Mouse (Mus musculus) bone marrow, adult 2 months (tissue): ENCODE data around the gene Cbx7. TPM values are rescaled to one million over a fixed set of nuclear protein-coding genes. Genes with fewer than 3 reads are reported as not detected.

Experiments
- H3K27ac ChIP-seq: fragments of 200-500 bp; 2 replicates; pipeline ENCODE4 v1.5.1; 2012; ENCODE audit warnings: low read depth, mild to moderate bottlenecking, control low read depth, inconsistent platforms, low read length; ENCODE audit not compliant: control insufficient read depth, poor library complexity, insufficient read depth
- H3K4me1 ChIP-seq: fragments of 200-500 bp; 2 replicates; pipeline ENCODE4 v1.6.1; 2011; ENCODE audit warnings: low read length; ENCODE audit not compliant: control insufficient read depth, insufficient read depth
- H3K4me3 ChIP-seq: fragments of 200-500 bp; replicated peaks from 2 replicates; pipeline ENCODE3; 2011; ENCODE audit warnings: mild to moderate bottlenecking, low read depth, low read length, control low read depth; ENCODE audit not compliant: control insufficient read depth
- CTCF ChIP-seq: fragments of 200-500 bp; IDR thresholded peaks from 2 replicates; pipeline ENCODE4 v1.5.1; 2011; ENCODE audit warnings: low read length, control low read depth; ENCODE audit not compliant: control insufficient read depth, insufficient read depth
- POLR2A ChIP-seq: fragments of 200-500 bp; IDR thresholded peaks from 2 replicates; pipeline ENCODE4 v1.6.1; 2011; ENCODE audit warnings: low read depth, mild to moderate bottlenecking, control low read depth, low read length, borderline replicate concordance; ENCODE audit not compliant: control insufficient read depth
- WGBS: fragments of 180-500 bp; shearing (Covaris S2); methylation state at CpG from one replicate; pipeline ENCODE4 v1.1.7; 2018; 5-methylcytosine and 5-hydroxymethylcytosine counted together
- polyA plus RNA-seq: library from polyadenylated mRNA; stranded (reverse); fragments of >200 nt; gene quantifications from 2 replicates; pipeline ENCODE4 v1.2.4, GENCODE M21; 2011; ENCODE audit warnings: low replicate concordance; ENCODE audit not compliant: missing spikeins, insufficient read depth, insufficient read length

The Cbx7 gene
- polyA plus RNA-seq, 1 experiment = 22.5 TPM

GRCm38 (mm10) chr15:79986182-79986581 lies 15.3 kb upstream of the Cbx7 start:
- H3K27ac ChIP-seq = no peak overlapping the region
- TF ChIP-seq POLR2A (no peak), CTCF (no peak)
- H3K4me1 ChIP-seq = no peaks in the 10 kb centered on the region
- 67% methylated on average over 8 of the region's 8 CpGs for WGBS
- no peak overlapping the region for H3K4me3 ChIP-seq

DNA sequence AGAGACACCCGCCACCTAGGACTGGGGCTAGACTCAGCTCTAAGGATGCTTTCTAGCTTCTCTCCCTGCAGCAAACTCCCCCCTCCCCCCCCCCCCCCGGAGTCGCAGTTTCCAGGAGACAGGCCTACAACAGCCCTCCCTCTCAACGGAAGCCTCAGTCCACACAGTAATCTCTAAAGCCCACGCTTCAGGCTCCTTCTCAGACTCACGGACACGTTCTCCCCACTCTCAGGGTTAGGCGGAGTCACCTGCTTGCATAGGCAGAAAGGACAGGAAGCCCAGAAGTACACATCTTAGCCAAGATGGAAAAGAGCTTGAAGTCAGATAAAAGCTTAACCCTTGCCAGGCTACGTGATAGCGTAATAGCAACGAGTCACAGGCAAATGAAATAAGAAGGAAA lies 14.6 kb upstream of the Cbx7 start:
- WGBS = 37% methylated on average over 11 of the region's 11 CpGs

DNA sequence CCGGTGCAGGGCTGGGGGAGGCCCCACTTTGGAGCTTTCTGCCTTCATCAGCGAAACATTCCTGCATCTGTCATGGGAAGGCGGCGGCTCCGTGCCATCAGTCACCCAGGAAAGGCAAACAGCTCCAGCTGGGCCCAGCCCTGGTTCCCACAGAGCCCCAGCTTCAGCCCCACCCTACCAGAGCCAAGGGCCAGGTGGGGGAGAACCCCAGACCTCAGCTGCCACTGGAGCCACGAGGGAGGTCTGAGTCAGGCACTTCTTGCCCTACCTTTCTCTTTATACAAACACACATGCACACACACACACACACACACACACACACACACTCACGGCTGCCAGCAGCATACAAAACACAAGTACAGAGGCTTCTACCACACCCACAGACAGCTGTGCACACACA lies 13.2 kb upstream of the Cbx7 start:
- H3K4me1 ChIP-seq = no peaks in the 10 kb centered on the region
- WGBS = 74% methylated on average over 7 of the region's 7 CpGs
- no peak for TF ChIP-seq CTCF
- TF ChIP-seq POLR2A = no peak
- no peak overlapping the region for H3K4me3 ChIP-seq
- no peak overlapping the region for H3K27ac ChIP-seq

More for the DNA sequence above, 14.6 kb upstream of the Cbx7 start:
- Histone ChIP-seq H3K27ac (no peak overlapping the region), H3K4me1 (no peaks in the 10 kb centered on the region), H3K4me3 (no peak overlapping the region)
- TF ChIP-seq CTCF = no peak

DNA sequence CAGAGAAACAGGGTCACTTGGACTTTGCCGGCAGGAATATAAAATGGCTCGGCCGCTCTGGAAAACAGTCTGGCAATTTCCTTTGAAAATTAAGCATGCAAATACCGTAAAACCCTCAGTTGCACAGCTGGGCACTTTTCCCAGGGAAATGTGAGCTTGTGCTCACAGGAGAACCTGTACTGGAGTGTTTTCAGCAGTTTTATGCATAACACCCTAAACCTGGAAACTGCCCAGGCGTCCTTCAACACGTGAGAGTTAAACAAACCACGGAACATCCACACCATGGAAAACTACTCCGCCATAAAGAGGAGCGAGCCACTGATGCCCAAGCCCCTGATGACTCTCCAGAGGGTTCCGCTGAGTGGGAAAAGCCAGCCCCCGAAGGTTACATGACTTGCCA lies 9.8 kb upstream of the Cbx7 start:
- H3K4me3 ChIP-seq = no peak overlapping the region
- 84% methylated on average over 11 of the region's 11 CpGs for WGBS
- H3K27ac ChIP-seq = no peak overlapping the region
- TF ChIP-seq POLR2A = no peak
- no peak for TF ChIP-seq CTCF
- no peaks in the 10 kb centered on the region for H3K4me1 ChIP-seq

DNA sequence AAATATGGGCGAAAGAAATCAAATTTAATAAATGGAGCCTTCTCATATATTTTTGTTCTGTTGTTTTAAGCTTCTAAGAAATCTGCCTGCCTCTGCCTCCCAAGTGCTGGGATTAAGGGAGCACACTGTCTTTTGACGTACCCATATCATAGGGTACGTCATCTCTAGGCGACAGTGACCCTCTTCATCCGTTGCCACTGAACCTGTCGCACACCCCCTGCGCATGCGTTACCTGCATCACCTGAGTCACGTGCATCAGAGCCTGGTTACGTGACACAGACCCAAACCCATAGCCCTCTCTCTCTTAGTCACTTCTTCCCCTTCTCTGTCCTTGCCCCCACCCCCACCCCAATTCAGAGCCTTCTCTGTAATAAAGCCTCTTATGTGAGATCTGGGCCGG lies 1.3 kb upstream of the Cbx7 start:
- Histone ChIP-seq H3K4me1 (no peaks in the 10 kb centered on the region), H3K4me3 (no peak overlapping the region), H3K27ac (no peak overlapping the region)
- no peak for TF ChIP-seq CTCF
- TF ChIP-seq POLR2A = no peak
- WGBS = 90% methylated on average over 11 of the region's 11 CpGs

DNA sequence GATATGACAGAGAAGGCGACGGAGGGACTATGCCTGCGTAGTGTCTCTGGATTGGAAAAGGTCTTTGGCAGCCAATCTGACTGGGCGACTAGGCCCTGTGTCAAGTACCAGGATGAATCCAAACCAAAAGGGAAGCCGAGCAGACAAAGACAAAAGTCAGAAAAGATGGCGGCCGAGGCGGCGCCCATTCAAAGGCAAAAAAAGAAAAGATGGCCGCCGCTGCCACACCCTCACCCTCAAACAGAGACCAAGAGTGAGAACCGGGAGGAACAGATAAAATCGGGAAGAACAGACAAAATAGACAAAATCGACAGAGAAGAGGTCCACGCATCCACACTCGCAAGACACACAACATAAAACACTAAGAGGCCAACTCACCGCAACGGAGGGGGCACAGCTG lies 428 bp downstream of the Cbx7 start:
- Histone ChIP-seq H3K4me3 (no peak overlapping the region), H3K4me1 (no peaks in the 10 kb centered on the region), H3K27ac (no peak overlapping the region)
- WGBS = 91% methylated on average over 18 of the region's 18 CpGs
- TF ChIP-seq POLR2A (no peak), CTCF (no peak)

GRCm38 (mm10) chr15:79967346-79967745 lies 3.6 kb downstream of the Cbx7 start:
- H3K27ac ChIP-seq = no peak overlapping the region
- TF ChIP-seq CTCF (no peak), POLR2A (no peak)
- no peak overlapping the region for H3K4me3 ChIP-seq
- WGBS = 82% methylated on average over 6 of the region's 6 CpGs
- no peaks in the 10 kb centered on the region for H3K4me1 ChIP-seq

GRCm38 (mm10) chr15:79964376-79964775 lies 6.5 kb downstream of the Cbx7 start:
- WGBS = 85% methylated on average over 7 of the region's 7 CpGs
- Histone ChIP-seq H3K4me1 (no peaks in the 10 kb centered on the region), H3K4me3 (no peak overlapping the region), H3K27ac (no peak overlapping the region)
- TF ChIP-seq POLR2A (no peak), CTCF (no peak)

DNA sequence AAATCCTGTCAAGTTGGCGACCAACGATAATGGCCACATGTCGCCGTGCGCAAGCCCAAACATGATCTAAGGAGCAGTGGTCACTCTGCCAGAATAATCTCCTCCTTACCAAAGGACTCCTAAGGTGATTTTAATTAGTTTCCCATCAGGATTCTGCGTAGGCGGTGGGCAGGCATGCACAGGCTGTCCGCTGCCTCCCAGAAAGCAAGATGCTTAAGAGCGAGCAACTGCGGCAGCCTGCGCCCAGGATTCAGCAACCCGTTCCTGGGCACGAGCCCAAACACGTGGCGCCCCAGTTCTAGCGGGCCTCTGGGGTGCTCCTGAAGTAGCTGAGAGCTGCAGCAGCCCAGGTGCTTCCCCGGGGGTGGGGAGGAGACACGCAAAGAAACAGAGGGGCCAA lies 8.3 kb downstream of the Cbx7 start:
- Histone ChIP-seq H3K27ac (no peak overlapping the region), H3K4me1 (no peaks in the 10 kb centered on the region), H3K4me3 (no peak overlapping the region)
- TF ChIP-seq CTCF = no peak
- TF ChIP-seq POLR2A = no peak
- WGBS = 85% methylated on average over 18 of the region's 18 CpGs

DNA sequence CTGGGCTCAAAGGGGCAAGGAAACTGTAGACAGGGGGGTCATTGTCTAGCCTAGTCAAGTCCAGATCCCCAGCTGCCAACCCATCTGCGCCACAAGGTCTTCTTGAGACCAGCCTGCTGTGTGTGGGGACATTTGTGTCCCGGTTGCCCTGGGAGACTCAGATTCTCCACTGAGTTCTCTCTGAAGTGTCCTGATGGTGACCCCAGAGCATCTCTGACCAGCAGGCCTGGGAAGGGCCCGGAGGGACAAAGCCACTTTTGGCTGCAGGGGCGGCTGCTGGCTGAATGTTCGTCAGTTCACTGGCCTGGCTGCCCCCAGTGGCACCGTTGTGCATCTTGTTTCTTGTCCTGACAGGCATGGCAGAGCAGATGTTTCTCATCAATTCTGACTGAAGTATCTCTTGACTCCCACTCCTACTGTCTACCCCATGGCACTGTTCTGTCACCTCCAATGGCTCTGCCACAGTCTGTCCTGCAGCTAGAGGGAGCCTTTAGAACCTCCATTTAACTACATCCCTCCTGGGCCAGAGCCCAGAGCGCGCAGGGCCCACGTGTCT lies 9.5 kb downstream of the Cbx7 start:
- 81% methylated on average over 9 of the region's 9 CpGs for WGBS
- TF ChIP-seq POLR2A = no peak
- no peak for TF ChIP-seq CTCF
- Histone ChIP-seq H3K4me1 (no peaks in the 10 kb centered on the region), H3K4me3 (no peak overlapping the region), H3K27ac (no peak overlapping the region)
